Mouse (Mus musculus) layer of hippocampus, postnatal 25 days (tissue): ENCODE results near the gene Col5a3. TPM values are rescaled to one million over a fixed set of nuclear protein-coding genes. Genes with fewer than 3 reads are reported as not detected.
"Not testable (repeated sequence)": the region's sequence is repeated elsewhere in the genome, so short reads cannot be mapped to it uniquely, and the experiment has no call there.

Experiments
- DNase-seq, 2 experiments: peaks; one replicate each; pipeline ENCODE4 v3.0.0; 2022; ENCODE audit warnings: mixed read lengths in 2 of 2, low spot score in 1 of 2; ENCODE audit errors: extremely low spot score in 1 of 2
- total RNA-seq, 2 experiments: library from RNA; stranded (reverse); gene quantifications; 2 replicates each; pipeline ENCODE4 v1.2.3; 2021

The Col5a3 gene
- total RNA-seq: 1 to 10 TPM; 1.2 to 2.5 TPM

DNA sequence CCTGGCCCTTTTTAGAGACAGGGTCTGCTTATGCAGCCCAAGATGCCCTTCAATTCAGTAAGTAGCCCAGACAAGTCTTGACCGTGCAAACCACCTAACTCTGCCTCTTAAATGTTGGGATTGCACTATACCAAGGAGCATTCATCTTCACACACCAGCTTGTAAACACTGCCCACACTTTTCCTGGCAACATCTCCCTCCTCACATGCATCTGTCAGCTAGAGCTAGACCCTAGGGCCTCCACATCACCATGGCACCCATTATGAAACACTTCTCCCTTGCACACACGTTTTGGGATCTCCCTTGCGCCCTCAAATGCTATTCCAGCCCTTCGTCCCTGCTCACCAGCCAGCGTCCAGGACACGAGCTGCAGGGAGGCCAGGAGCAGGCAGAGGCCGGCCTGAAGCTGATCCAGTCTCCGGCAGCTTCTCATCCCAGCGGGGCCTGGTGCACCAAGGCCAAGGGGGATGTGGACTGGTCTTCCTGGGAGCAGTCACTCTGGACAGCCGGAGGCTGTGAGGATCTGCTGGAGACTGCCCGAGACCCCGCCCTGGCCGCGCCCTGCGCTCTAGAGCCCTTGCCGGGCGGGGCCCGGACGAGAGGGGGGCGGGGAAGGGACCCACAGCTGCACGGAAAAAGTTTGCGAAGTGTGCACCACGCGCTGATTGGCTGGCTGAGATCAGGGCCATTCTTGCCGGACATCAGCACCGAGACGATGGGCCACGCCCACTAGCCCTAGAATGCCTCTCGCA lies at the start of gene Col5a3:
Gene Col5a3, minus strand, starts transcription at position 547 of the 752 bp plus-strand sequence.
- no peak for DNase-seq

DNA sequence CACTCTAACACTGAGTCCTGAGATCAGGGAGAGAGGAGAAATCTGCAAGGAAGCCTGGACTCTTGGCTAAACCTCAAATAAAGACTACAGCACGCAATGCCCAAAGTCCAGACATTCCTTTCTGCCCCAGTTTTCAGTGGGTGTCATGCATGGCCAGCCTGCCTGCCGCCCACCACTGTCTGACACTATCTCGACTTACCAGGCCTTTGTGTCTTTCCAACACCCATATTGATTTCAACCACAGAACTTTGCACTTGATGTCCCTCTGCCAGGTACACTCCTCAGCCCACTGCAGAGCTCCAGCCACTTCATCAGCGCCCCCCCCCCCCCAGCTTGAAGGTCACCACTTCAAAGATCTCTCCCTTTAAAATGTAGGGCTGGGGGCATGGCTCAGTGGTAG lies 47.4 kb upstream of the Col5a3 start:
- no peak for DNase-seq

DNA sequence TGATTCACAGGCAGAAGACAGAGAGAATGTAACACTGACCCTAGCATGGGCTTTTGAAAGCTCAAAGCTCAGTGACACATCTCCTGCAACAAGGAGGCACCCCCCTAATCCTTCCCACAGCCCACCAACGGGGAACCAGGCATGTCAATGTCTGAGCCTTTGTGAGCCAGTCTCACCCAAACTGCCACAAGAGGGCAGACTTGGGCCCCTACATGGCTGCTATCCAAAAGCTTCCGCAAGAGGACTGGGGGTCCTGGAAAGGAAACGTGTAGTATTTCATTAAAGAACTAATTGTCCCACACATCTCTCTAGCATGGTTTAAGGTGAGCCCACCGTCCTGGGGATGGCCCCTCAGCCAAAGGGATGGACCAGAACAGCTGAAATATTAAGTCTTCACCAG lies 47.0 kb upstream of the Col5a3 start:
- no peak for DNase-seq

DNA sequence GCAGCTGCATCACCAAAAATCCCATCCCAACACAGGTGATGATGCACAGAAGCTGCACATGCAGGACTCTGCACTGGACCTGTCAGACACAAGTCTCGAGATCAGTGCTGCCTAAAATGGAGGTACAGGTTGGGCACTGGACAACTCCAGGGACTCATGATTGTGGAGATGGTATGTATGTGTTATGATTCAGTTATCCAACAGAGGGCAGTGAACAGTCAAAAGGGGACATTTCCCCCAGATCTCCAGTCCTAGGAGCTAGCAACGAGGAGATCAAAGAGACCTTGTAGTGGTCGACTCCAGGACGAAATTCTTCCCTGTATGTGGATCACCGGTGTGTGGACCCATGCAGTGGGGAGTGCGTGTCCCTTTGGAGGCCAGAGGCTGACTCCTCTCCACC lies 45.1 kb upstream of the Col5a3 start:
- DNase-seq: no peak

DNA sequence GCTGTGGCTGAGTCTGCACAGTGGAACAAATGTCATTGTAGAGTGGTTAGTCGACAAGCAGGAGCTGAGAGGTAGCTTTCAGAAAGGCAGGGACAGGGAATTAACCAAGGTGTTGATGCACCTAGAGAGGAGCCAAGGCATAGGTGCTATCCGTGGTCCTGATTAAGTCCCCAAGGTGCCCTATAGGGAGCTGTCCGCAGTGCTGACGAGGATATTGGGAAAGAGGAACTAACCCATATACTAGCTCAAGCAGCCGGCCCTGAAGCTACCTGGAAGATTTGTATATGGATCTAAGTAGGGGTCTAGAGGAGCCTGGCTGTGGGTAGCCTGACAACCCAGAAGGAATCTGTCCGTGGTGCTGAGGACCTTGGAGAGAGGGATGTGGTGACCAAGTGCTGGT lies 42.3 kb upstream of the Col5a3 start:
- DNase-seq: no peak

DNA sequence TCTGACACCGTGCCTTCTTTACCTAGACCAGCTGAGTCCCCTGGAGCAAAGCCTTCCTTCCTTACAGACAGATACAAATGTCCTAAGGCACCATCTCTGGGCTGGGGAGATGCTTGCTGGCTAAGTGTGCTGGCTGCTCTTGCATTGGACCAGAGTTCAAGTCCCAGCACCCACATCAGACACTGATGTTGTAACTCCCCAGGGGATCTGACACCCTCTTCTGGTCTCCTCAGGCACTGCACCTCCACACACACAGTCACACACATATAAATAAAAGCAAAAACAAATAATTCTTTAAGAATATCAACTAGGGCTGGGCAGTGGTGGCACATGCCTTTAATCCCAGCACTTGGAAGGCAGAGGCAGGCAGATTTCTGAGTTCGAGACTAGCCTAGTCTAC lies 35.3 kb upstream of the Col5a3 start:
- DNase-seq: no peak

DNA sequence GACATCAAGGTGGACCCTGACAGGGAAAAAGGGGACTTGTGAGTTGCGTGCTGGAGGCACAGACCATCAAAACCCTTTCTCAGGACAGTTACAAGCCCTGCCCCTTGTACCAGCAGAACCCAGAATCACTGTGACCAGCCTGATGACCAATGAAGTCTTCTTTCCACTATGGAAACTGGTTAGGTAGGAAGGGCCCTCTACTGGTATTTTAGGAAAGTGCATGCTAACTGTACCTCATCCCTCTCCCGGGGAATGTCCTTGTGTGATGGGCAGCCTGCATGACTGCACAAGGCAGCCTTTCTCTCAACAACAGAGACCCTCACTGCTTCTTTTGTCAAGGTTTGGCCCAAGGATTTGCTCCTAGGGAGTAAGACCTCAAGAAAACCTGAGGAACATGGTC lies 27.8 kb upstream of the Col5a3 start:
- DNase-seq: no peak

DNA sequence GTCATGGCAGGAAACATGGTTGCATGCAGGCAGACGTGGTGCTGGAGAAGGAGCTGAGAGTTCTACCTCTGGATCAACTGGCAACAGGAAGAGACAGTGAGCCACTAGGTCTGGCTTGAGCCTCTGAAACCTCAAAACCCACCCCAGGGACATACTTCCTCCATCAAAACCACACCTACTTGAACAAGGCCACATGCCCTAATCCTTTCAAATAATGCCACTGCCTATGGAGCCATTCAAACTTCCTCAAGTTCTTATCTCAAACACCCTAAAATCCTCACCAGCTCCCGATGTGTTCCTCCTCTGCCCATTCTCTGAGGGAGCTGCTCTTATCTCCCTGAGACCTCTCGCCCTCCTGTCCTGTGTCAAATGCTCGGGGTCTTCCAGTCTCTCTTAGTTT lies 27.3 kb upstream of the Col5a3 start:
- DNase-seq: no peak

DNA sequence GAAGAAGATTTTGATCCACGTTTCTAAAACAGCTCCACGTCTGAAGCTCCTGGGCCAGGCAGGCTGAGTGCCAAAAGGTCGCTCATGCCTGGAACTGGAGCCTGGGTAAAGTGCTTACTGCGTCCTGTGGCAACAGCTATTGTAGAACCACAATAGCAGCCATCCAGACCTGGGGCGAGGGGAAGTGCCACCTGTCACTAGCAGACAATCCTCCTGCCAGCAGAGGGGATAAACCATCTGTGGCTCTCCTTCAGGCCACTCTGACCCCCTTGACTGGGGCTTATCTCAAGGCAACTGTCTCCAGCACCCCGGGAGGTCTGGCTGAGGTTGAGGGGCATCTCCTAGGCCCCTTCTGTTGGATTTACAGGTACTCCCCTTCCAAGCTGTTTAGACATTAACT lies 24.1 kb upstream of the Col5a3 start:
- DNase-seq: no peak

DNA sequence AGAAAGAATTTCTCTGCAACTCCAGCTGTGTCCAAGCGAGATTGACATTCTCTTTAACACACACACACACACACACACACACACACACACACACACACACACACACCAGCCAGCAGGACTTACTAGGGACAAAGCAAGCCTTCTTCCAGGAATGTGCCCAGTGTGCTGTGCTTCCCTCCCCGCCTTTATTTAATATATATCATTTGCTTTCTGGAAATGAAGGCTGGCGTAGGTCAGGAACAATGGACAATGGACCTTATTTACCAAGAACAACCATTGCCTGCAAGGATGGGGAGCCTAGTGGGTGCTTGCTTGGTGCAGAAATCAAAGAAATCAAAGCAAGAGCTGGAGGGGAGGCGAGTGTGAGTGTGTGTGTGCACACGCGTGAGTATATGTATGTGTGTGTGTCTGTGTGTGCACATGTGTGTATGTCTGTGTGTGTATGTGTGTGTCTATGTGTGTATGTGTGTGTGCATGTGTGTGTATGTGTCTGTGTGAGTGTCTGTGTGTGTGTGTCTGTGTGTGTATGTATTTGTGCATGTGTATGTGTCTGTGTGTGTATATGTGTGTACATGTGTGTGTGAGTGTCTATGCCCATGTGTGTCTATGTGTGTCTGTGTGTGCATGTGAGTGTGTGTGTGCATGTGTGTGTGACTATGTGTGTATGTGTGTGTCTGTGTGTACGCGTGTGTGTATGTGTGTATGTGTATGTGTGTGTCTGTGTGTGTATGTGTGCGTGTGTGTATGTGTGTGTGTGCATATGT lies 22.5 kb upstream of the Col5a3 start:
- DNase-seq: no peak

DNA sequence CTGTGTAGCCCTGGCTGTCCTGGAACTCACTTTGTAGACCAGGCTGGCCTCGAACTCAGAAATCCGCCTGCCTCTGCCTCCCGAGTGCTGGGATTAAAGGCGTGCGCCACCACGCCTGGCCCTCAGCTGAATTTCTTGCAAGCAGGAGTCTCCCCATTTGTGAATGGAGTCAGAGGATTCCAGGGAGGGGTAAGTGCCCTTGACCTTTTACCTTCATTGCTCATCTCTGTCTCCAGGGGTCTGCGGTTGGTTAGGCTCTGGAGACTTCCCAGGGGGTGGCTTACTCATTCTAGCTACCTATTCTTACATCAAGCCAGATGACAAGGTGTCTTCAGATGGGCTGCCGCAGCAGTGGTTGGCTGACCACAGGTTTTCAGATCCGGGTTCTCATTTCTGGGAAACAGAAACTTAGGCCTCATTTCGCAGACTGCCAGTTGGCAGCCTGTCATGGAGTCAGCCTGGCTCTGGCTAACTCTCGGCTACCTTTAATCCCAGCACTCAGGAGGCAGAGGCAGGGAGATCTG lies 20.6 kb upstream of the Col5a3 start:
- DNase-seq: not testable (repeated sequence)

DNA sequence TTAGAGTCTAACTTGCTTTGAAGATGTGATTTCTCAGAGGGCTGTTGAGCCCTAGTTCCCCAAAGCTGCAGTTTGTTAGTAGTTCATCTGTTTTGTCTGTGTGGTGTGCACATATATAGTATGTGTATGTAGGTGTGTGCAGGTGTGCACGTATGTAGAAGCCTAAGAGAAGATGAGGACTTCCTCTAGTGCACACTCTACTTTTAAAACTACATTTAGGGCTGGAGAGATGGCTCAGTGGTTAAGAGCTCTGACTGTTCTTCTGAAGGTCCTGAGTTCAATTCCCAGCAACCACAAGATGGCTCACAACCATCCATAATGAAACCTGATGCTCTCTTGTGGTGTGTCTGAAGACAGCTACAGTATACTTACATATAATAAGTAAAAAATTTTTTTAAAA lies 20.0 kb upstream of the Col5a3 start:
- DNase-seq: no peak

DNA sequence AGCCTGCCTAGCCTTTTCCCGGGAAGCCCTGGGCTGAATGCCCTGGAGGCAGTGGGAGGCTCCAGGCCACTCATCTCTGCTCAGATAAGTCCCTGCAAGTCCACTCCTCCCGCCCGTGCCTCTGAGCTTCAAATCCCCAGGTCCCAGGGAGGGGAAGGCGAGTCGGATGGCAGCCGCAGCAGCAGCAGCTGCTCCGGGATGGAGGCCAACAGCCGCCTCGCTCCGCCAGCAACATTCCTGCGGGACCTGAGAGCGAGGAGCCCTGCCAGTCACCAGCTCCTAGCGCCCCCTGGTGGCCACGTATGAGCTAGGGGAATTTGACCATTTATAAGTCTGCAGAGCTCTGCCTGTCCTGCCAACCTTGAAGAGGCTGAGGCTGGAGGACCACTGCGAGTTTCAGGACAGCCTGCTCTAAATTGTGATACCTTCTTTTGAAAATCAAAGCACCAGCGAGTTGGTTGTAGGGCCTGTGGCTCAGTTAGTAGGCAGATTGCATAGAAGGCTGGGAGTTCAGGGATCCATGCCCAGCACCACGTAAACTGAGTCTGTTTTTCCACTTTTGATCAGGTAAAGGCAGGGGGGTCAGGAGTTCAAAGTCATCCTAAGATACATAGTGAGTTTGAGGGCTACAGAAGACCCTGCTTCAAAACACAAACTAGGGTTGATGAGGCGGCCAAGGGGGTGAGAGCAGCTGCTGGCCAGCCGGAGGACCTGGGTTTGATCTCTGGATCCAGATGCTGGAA lies 16.2 kb upstream of the Col5a3 start:
- peak; percentile 94 to 99 for DNase-seq

DNA sequence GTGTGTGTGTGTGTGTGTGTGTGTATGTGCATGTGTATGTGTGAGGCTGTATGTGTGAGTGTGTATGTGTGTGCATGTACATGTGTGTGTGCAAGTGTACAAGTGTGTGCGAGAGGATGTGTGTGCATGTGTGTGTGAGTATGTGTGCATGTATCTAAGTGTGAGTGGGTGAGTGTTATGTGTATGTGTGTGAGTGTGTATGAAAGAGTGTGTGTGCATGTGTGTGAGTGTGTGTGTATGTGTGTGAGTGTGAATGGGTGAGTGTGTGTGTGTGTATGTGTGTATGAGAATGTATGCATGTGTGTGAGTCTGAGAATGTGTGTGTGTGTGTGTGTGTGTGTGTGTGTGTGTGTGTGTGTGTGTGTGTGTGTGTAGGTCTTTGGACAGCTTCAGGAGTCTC lies 13.3 kb upstream of the Col5a3 start:
- no peak for DNase-seq

DNA sequence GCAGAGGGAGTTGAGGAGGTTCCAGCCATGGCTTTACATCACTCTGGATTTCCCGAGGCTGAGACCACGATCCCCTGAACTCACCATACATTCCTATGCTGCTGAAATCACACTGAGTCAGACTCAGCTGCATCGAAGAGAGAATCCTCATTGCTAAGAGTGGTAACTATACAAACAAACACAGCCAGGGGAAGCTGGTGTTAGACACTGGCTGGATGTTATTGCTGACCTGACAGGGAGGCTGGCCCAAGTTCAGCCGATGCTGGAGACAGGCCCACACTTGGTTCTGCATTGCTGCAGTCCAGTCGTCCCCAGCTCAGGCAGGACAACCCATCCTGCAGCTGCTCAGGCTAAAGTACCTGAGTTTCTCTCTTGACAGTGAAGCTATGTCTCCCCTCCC lies 10.9 kb upstream of the Col5a3 start:
- DNase-seq: no peak

DNA sequence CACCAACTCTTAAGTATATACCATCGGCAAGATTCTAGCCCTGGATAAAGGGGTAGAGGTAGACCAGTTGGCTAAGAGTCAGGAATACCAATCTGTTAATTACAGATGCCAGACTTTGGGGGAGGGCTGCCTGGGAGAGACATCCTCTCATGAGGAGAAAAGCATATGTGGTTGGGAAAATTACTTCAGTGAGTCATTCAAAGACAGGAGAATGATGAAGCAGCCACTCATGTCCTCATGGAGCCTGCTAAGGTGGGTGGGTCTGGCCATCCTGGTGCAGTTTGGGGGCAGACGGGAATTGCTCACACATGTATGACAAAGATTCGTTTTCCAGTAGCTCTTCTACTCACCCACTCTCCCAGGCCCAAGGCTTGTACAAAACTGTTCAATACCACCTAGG lies 8.0 kb upstream of the Col5a3 start:
- no peak for DNase-seq

DNA sequence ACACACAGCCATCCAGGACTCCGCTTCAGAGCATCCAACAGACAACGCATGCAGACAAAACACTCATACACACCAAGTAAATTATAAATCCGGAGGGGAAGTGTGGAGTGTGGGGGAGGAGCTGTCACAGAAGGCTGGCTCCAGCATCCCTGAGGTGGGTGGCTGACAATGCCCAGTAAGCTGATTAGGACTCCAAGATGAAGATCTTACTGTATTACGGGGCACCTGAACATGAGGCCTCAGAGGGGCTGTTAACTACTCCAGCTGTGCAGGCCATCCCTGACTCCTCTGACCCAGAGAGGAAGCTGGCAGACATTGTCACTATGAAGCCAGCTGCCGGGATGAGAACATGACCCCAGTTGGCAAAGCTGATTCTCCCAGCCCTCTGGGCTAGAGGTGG lies 5.1 kb upstream of the Col5a3 start:
- DNase-seq: no peak

DNA sequence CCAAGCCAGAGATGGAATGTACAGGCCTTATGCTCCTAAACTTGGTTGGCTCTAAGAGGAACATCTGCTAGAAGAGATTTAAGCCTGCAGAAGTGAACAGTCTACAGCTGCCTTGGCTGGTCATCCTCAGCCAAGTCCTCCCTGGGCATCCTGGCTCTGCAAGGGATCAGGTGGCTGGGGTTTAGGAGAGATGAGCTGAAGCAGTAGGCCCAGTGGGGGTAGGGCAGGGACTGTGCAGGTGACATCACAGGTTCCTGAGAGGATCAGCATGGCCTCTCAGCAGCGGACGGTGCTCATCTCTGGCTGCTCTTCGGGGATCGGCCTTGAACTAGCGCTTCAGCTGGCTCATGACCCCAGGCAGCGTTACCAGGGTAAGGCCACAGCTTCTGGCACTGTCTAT lies 3.4 kb upstream of the Col5a3 start, which contains the start of gene Rdh8:
Gene Rdh8, plus strand, starts transcription at position 268 of the 400 bp plus-strand sequence.
- no peak for DNase-seq

DNA sequence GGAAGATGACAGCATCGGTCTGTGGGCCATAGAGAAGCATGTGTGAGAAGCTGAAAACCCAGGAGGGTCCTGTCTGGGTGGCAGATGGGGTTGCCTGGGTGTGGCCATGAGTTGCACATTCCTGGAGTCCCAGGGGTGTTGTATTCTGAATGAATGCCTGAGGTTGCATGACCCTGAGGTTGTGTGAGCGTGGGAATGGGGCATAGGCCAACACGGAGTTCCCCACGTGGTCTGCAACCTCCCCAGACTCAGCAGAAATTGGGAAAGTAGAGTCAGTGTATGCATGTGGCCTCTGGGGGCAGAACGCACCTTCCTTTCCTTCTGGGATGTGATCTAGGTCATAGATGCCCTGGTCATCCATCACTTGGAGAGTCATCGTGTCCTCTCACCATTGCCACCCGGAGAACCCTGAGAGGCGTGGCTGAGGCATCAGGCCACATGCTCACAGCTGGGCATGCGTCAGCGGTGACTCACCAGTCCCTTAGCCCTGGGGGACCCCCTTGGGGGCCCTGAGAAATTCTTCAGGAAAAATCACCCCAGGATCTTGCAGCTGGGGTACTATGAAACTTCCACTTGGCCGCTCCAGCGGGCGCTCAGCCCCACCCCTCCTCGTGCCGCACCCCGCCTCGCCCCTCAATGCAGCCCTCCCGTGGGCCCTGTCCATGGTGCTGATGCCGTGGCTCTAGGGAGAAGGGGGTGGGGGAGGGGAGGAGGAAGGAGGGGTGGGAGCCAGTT lies 2.2 kb downstream of the Col5a3 start:
- no peak for DNase-seq

DNA sequence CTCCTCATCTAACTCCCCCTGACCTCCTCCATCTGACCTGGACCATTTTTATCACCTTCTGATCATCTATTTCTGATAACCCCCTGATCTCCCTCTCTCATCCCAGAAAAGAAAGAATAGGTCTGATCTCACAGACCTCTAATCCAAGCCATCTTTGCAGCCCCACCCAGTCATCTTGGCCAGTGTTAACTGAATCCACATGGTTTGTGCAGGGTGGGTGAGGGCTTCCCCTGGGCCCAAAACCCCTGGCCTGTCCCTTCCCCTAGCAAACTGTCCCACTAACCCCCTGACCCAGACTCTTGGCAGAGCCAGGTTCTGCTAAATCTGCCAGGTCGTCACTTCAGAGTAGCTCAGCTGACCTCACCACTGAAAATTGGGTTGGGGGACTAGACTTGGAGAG lies 4.1 kb downstream of the Col5a3 start:
- no peak for DNase-seq
